Mouse (Mus musculus) heart, postnatal 14 days (tissue): Measurements from ENCODE around the gene Irf9. TPM values are rescaled to one million over a fixed set of nuclear protein-coding genes. Genes with fewer than 3 reads are reported as not detected.

Experiments
- DNase-seq, 2 experiments: peaks; one replicate each; pipeline ENCODE4 v3.0.0; 2021 to 2022
- intact Hi-C: fragments of 180-260 bp; cut with DNase I; formaldehyde crosslinking; loops from one replicate; pipeline ENCODE4 v1.15.1; 2025
- total RNA-seq, 2 experiments: library from RNA; stranded (reverse); gene quantifications; 2 replicates each; pipeline ENCODE4 v1.2.3; 2021

Irf9 gene
- total RNA-seq, 2 experiments from 2014 or later, result 9.2 to 9.3 TPM

DNA sequence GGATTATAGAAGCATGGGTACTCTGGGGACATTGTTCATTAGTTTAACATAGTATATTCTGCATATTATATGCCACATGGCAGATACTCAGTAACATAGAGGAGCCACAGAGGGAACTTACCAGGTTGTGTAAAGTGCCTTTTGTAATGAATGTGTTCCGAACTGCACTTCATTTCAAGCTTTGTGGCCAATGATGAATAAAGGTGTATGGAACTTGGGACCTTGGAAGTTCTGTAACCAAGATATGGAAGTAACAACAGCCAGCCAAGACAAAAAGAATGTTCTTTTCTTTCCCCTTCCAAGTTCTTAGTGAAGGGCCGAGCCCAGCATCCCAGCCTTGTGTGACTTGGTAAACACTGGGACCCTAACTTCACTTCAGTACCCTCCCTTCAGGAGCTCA is 46.5 kb downstream of the Irf9 start, which contains the start of gene Tssk4:
Gene Tssk4, plus strand, starts transcription at position 301 of the 400 bp plus-strand sequence.
- intact Hi-C loops, result no loop called here
- DNase-seq, result no peak

DNA sequence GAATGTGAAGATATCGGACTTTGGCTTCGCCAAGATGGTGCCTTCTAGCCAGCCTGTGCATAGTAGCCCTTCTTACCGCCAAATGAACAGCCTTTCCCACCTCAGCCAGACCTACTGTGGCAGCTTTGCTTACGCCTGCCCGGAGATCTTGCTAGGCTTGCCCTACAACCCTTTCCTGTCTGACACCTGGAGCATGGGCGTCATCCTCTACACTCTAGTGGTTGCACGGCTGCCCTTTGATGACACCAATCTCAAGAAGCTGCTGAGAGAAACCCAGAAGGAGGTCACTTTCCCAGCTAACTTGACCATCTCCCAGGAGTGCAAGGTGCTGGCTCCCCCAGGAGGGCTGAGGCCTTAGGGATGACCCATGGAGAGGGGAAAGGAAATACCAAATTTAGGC is 48.2 kb downstream of the Irf9 start:
- intact Hi-C loops, result no loop called here
- no peak for DNase-seq

DNA sequence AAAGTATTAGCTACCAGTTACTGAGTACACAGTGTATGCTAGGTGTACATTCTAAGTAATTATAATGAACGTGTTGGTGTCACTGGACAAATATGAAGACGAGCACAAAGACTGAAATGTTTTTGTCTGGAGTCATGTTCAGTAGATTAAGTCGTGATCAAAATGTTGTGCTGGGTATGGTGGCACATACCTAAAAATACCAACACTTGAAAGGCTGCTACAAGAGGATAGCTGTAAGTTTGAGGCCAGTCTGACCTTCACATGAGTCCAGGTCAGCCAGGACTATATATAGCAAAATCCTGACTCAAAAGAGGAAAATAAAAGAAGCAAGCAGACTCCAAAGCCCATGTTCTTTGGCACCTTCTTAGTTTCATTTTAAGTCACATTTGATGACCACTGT is 53.6 kb downstream of the Irf9 start:
- DNase-seq, result no peak
- intact Hi-C loops, result no loop called here

DNA sequence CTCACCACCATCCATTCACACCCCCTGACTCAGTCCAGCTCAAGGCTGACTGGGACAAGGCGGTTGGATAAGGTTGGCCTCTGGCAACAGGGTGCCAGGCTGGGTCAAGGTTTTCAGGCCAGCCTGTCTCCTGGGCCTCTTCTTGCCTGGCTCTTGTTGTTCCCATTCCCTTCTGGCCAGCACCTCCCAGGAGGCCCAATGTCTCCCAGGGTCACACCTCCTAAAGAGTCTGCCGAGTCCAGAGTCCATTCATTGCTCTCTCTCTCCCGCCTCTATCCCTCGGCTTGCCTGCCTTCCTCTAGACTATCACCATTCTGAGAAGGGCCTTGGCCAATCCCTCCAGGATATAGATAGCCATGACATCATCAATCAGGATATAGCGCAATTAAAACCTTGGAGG is 54.6 kb downstream of the Irf9 start:
- DNase-seq, result no peak
- intact Hi-C loops, result loop anchor here (2.0 kb wide), 1 partner anchor 13 kb away; no protein-coding TSS in a partner anchor

Other genes with a start within 250 kb of the Irf9 start
- 100 to 1,000 TPM; 129 to 134 TPM for gene Dhrs4, start 124.8 kb upstream of the Irf9 start, total RNA-seq
- 1 to 10 TPM; 2.5 to 5.5 TPM for gene Carmil3, start 112.9 kb upstream of the Irf9 start, total RNA-seq
- not detected for gene Cpne6, start 93.1 kb upstream of the Irf9 start, total RNA-seq
- gene Nrl, start 78.6 kb upstream of the Irf9 start, total RNA-seq, result not detected
- gene Pck2, start 63.3 kb upstream of the Irf9 start, total RNA-seq, result 10 to 100 TPM; 17.7 to 23.0 TPM
- 100 to 1,000 TPM; 112 to 118 TPM for gene Dcaf11, start 43.6 kb upstream of the Irf9 start, total RNA-seq
- under 1 TPM in 1 of 2 experiments, not detected in 1; 0.69 TPM for gene A730061H03Rik, start 43.2 kb upstream of the Irf9 start, total RNA-seq
- gene Fitm1, start 28.0 kb upstream of the Irf9 start, total RNA-seq, result 100 to 1,000 TPM; 204 to 226 TPM
- gene Psme1, start 25.4 kb upstream of the Irf9 start, total RNA-seq, result 100 to 1,000 TPM; 218 to 238 TPM
- gene Emc9, start 18.3 kb upstream of the Irf9 start, total RNA-seq, result 10 to 100 TPM; 39.9 to 45.0 TPM
- 100 to 1,000 TPM in 1 of 2 experiments, 10 to 100 TPM in 1; 90.7 to 132 TPM for gene Psme2, start 12.5 kb upstream of the Irf9 start, total RNA-seq
- 10 to 100 TPM; 21.8 to 26.1 TPM for gene Rnf31, start 11.9 kb upstream of the Irf9 start, total RNA-seq
- 1 to 10 TPM in 1 of 2 experiments, under 1 TPM in 1; 0.72 to 1.2 TPM for gene Rec8, start 14.5 kb downstream of the Irf9 start, total RNA-seq
- gene Ipo4, start 32.4 kb downstream of the Irf9 start, total RNA-seq, result 10 to 100 TPM; 41.4 to 49.9 TPM
- 1 to 10 TPM; 2.2 to 2.9 TPM for gene Gm49378, start 34.3 kb downstream of the Irf9 start, total RNA-seq
- gene Tm9sf1, start 40.2 kb downstream of the Irf9 start, total RNA-seq, result 10 to 100 TPM; 45.3 to 45.4 TPM
- gene Tssk4, start 46.6 kb downstream of the Irf9 start, total RNA-seq, result under 1 TPM; 0.53 to 0.76 TPM
- gene Mdp1, start 56.9 kb downstream of the Irf9 start, total RNA-seq, result 10 to 100 TPM; 52.4 to 55.9 TPM
- gene Gmpr2, start 68.4 kb downstream of the Irf9 start, total RNA-seq, result 10 to 100 TPM; 12.8 to 14.1 TPM
- 100 to 1,000 TPM; 254 to 257 TPM for gene Nedd8, start 68.6 kb downstream of the Irf9 start, total RNA-seq
- gene Tinf2, start 78.2 kb downstream of the Irf9 start, total RNA-seq, result 10 to 100 TPM; 10.5 to 10.8 TPM
- gene Tgm1, start 110.4 kb downstream of the Irf9 start, total RNA-seq, result under 1 TPM; 0.29 TPM
- 10 to 100 TPM; 11.4 to 13.7 TPM for gene Rabggta, start 118.7 kb downstream of the Irf9 start, total RNA-seq
- gene Dhrs1, start 142.1 kb downstream of the Irf9 start, total RNA-seq, result 10 to 100 TPM; 54.6 to 56.2 TPM
- gene Nop9, start 142.1 kb downstream of the Irf9 start, total RNA-seq, result 10 to 100 TPM; 11.2 to 11.4 TPM
- 1 to 10 TPM in 1 of 2 experiments, under 1 TPM in 1; 1.00 to 1.0 TPM for gene Cideb, start 154.9 kb downstream of the Irf9 start, total RNA-seq
- under 1 TPM; 0.12 to 0.17 TPM for gene Ltb4r2, start 157.9 kb downstream of the Irf9 start, total RNA-seq
- gene Ltb4r1, start 162.4 kb downstream of the Irf9 start, total RNA-seq, result under 1 TPM; 0.37 to 0.60 TPM
- gene Adcy4, start 180.5 kb downstream of the Irf9 start, total RNA-seq, result 10 to 100 TPM; 19.8 to 21.1 TPM
- gene Ripk3, start 185.3 kb downstream of the Irf9 start, total RNA-seq, result 1 to 10 TPM; 4.4 to 6.1 TPM
- 1 to 10 TPM; 7.0 to 9.2 TPM for gene Nfatc4, start 219.6 kb downstream of the Irf9 start, total RNA-seq